Mouse (Mus musculus): ENCODE measurements around the gene E2f6.
A peak's percentile ranks its signal among the peaks of the same experiment; 100 is the strongest.

E2f6 gene

GRCm38 (mm10) chr12:16810525-16811431 lies at the start of gene E2f6:
E2f6 (plus strand) TSS chr12:16810963.
- DNase-seq (ENCODE audit: low read depth): peak; percentile 49

- DNase-seq (ENCODE audit: low read depth): no peak
These were observed 49.3 kb upstream of the E2f6 start for GRCm38 (mm10) chr12:16761461-16761860.

- DNase-seq (ENCODE audit: low read depth): no peak
These were observed 46.9 kb upstream of the E2f6 start for GRCm38 (mm10) chr12:16763649-16764422.

- no peak for DNase-seq (ENCODE audit: low read depth)
These were observed 45.9 kb upstream of the E2f6 start for GRCm38 (mm10) chr12:16764776-16765445.

GRCm38 (mm10) chr12:16768251-16768650 lies 42.5 kb upstream of the E2f6 start:
- DNase-seq (ENCODE audit: low read depth): no peak

GRCm38 (mm10) chr12:16768711-16769110 lies 42.1 kb upstream of the E2f6 start:
- DNase-seq (ENCODE audit: low read depth): no peak

GRCm38 (mm10) chr12:16769601-16770165 lies 41.1 kb upstream of the E2f6 start:
- DNase-seq (ENCODE audit: low read depth): no peak

- no peak for DNase-seq (ENCODE audit: low read depth)
These were observed 36.2 kb upstream of the E2f6 start for GRCm38 (mm10) chr12:16774605-16775004.

GRCm38 (mm10) chr12:16775351-16775750 lies 35.4 kb upstream of the E2f6 start:
- no peak for DNase-seq (ENCODE audit: low read depth)

GRCm38 (mm10) chr12:16778523-16778922 lies 32.2 kb upstream of the E2f6 start:
- no peak for DNase-seq (ENCODE audit: low read depth)

- DNase-seq (ENCODE audit: low read depth): no peak
These were observed 31.6 kb upstream of the E2f6 start for GRCm38 (mm10) chr12:16779165-16779564.

- no peak for DNase-seq (ENCODE audit: low read depth)
These were observed 30.4 kb upstream of the E2f6 start for GRCm38 (mm10) chr12:16780320-16780719.

GRCm38 (mm10) chr12:16781034-16781746 lies 29.6 kb upstream of the E2f6 start:
- no peak for DNase-seq (ENCODE audit: low read depth)

- DNase-seq (ENCODE audit: low read depth): no peak
These were observed 22.2 kb upstream of the E2f6 start for GRCm38 (mm10) chr12:16788600-16788999.

- no peak for DNase-seq (ENCODE audit: low read depth)
These were observed 21.6 kb upstream of the E2f6 start for GRCm38 (mm10) chr12:16789199-16789598.

GRCm38 (mm10) chr12:16789756-16790155 lies 21.0 kb upstream of the E2f6 start:
- no peak for DNase-seq (ENCODE audit: low read depth)

- no peak for DNase-seq (ENCODE audit: low read depth)
These were observed 20.3 kb upstream of the E2f6 start for GRCm38 (mm10) chr12:16790456-16790855.

GRCm38 (mm10) chr12:16793371-16793770 lies 17.4 kb upstream of the E2f6 start:
- DNase-seq (ENCODE audit: low read depth): no peak

GRCm38 (mm10) chr12:16795781-16796180 lies 15.0 kb upstream of the E2f6 start:
- DNase-seq (ENCODE audit: low read depth): no peak

GRCm38 (mm10) chr12:16798894-16799293 lies 11.9 kb upstream of the E2f6 start:
- DNase-seq (ENCODE audit: low read depth): no peak

- DNase-seq (ENCODE audit: low read depth): no peak
These were observed 10.9 kb upstream of the E2f6 start for GRCm38 (mm10) chr12:16799928-16800258.
